In the genomic region with DNA sequence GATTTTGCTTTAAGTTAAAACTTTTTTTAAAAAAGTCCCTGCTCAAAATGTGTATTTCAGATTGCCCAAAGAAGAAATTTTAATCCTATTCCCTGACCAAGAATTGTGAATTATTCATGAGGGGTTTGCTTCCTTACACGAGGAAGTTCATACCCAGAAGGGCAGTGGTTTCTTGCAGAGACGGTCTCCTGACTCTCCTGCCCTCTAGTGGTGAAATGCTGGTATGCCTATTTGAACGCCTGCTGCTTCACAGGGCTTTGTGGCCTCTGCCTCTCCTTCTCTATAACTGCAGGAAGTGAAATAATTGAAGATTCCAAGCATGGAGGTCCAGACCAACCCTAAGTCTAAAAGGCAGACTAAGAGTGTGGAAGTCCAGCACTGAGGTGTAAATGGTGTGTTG, we compare ENCODE assay signal across 9 mouse cellular contexts.
DNase-seq lines count a peak whose midpoint lies in the region; ATAC-seq and TF ChIP-seq lines count a peak whose summit lies in the region.
"Had no signal": no experiment of that assay in that cellular context is flagged by ENCODE, and none has a peak within 500 bp of the region (broad histone marks: within the 10 kb centered on the region; RNA-seq: fewer than 3 reads in every experiment).

No protein-coding gene starts in this region.

- TF ChIP-seq CTCF in lung, embryonic 14.5 days (IDR thresholded peaks at IDR 0.05; ENCODE audit: low read depth) = peak; percentile 91

- no peak overlapping the region for H3K9ac ChIP-seq in kidney, embryonic 16.5 days (replicated peaks; ENCODE audit: low read length)
- no peak overlapping the region for H3K9ac ChIP-seq in lung, embryonic 14.5 days
- H3K9ac ChIP-seq: heart, embryonic 13.5 days had no signal

- no peaks in the 10 kb centered on the region for H3K36me3 ChIP-seq in kidney, embryonic 16.5 days (ENCODE audit: insufficient read depth, low read length)
- no peaks in the 10 kb centered on the region for H3K36me3 ChIP-seq in lung, embryonic 14.5 days (ENCODE audit: insufficient read depth)
- H3K36me3 ChIP-seq: heart, embryonic 13.5 days had no signal

- H3K4me1 ChIP-seq in kidney, embryonic 16.5 days (ENCODE audit: insufficient read depth, low read length) = no peaks in the 10 kb centered on the region
- no peaks in the 10 kb centered on the region for H3K4me1 ChIP-seq in lung, embryonic 14.5 days (ENCODE audit: insufficient read depth)
- H3K4me1 ChIP-seq: heart, embryonic 13.5 days had no signal

- DNase-seq in urinary bladder, postnatal 25 days (ENCODE audit: low spot score) = peak; percentile 46
- DNase-seq in urinary bladder, adult 2 months (ENCODE audit: low spot score) = no peak
- DNase-seq in forelimb bud, embryonic 11.5 days (ENCODE audit: low read depth, low spot score) = peak; percentile 76
- DNase-seq in lung, embryonic 14.5 days = peak; percentile 91
- DNase-seq in right cerebral cortex, adult 18-20 months = peak; percentile 66

- no peak overlapping the region for H3K4me3 ChIP-seq in kidney, embryonic 16.5 days (ENCODE audit: low read length)
- H3K4me3 ChIP-seq in lung, embryonic 14.5 days (ENCODE audit: low read depth, low read length) = no peak overlapping the region
- H3K4me3 ChIP-seq: heart, embryonic 13.5 days had no signal

- no peaks in the 10 kb centered on the region for H3K27me3 ChIP-seq in kidney, embryonic 16.5 days (ENCODE audit: insufficient read depth, low read length)
- H3K27me3 ChIP-seq in lung, embryonic 14.5 days (ENCODE audit: insufficient read depth, low read length) = no peaks in the 10 kb centered on the region
- H3K27me3 ChIP-seq: heart, embryonic 13.5 days had no signal

- ATAC-seq in cerebellum, adult (ENCODE audit: insufficient number of reproducible peaks, low FRiP score, low TSS enrichment) = peak; percentile 56; the same call in 1 of the 2 replicates
- 0 out of 2 replicates have a peak, but pooled peaks have one; percentile 65 for ATAC-seq in kidney, embryonic 16.5 days (ENCODE audit: low FRiP score, low TSS enrichment)
- peak; percentile 65; the same call in 1 of the 2 replicates for ATAC-seq in lung, embryonic 14.5 days (ENCODE audit: insufficient read depth)
- ATAC-seq in megakaryocyte, adult 5-6 weeks (ENCODE audit: poor library complexity, severe bottlenecking) = no peak

- no peak overlapping the region for H3K4me2 ChIP-seq in kidney, embryonic 16.5 days (replicated peaks; ENCODE audit: low read depth, low read length)
- H3K4me2 ChIP-seq in lung, embryonic 14.5 days = no peak overlapping the region
- H3K4me2 ChIP-seq: heart, embryonic 13.5 days had no signal

- peaks cover 5% of the 10 kb centered on the region for H3K9me3 ChIP-seq in kidney, embryonic 16.5 days (ENCODE audit: low read length)
- no peaks in the 10 kb centered on the region for H3K9me3 ChIP-seq in lung, embryonic 14.5 days (ENCODE audit: low read depth, low read length)
- H3K9me3 ChIP-seq: heart, embryonic 13.5 days had no signal

- peak overlapping the region; percentile 51; the same call in 1 of the 2 replicates for H3K27ac ChIP-seq in kidney, embryonic 16.5 days (ENCODE audit: low read length)
- H3K27ac ChIP-seq in lung, embryonic 14.5 days (ENCODE audit: low read depth) = no peak overlapping the region
- H3K27ac ChIP-seq: heart, embryonic 13.5 days had no signal

- 14% methylated on average over 3 of the region's 3 CpGs for WGBS in kidney, embryonic 16.5 days
- WGBS in lung, embryonic 14.5 days = 15% methylated on average over 3 of the region's 3 CpGs
